Mouse (Mus musculus) CH12.LX (cell line): ENCODE data around the gene H2-DMa. TPM values are rescaled to one million over a fixed set of nuclear protein-coding genes. Genes with fewer than 3 reads are reported as not detected.

Experiments used
- DNase-seq: peaks from one replicate; pipeline ENCODE4 v3.0.0-alpha.2; 2013; ENCODE audit errors: extremely low read depth
- H3K27ac ChIP-seq: 2 replicates; pipeline ENCODE4 v1.5.1; 2012; ENCODE audit warnings: low read depth, mild to moderate bottlenecking, control low read depth, moderate library complexity; ENCODE audit not compliant: insufficient read depth
- H3K27me3 ChIP-seq: replicated peaks from 2 replicates; pipeline ENCODE3; 2012; ENCODE audit warnings: inconsistent platforms
- H3K36me3 ChIP-seq, 2 experiments: replicated peaks in 1 of 2; 2 replicates each; pipeline versions ENCODE3 to v1.6.1; 2012; ENCODE audit warnings: inconsistent platforms in 1 of 2, low read length in 1 of 2, mild to moderate bottlenecking in 1 of 2, mixed read lengths in 1 of 2, moderate library complexity in 1 of 2; ENCODE audit not compliant: control insufficient read depth in 1 of 2, insufficient read depth in 1 of 2
- H3K4me1 ChIP-seq, 2 experiments: 2 replicates each; pipeline ENCODE4 v1.6.1; 2012; ENCODE audit warnings: inconsistent platforms in 1 of 2, moderate library complexity in 1 of 2; ENCODE audit not compliant: insufficient read depth in 2 of 2, control insufficient read depth in 1 of 2
- H3K4me2 ChIP-seq: 2 replicates; pipeline ENCODE4 v1.6.1; 2012; ENCODE audit warnings: low read depth, mild to moderate bottlenecking, control low read depth; ENCODE audit not compliant: poor library complexity, insufficient read depth, severe bottlenecking
- H3K4me3 ChIP-seq, 3 experiments: fragments of 150-350 bp in 1 of 3; sonication (generic) in 1 of 3; replicated peaks in 1 of 3; 2 replicates each; pipeline versions ENCODE3 to v1.5.1; 2011 to 2012; ENCODE audit warnings: low read depth in 2 of 3, low read length in 2 of 3, mild to moderate bottlenecking in 2 of 3, moderate library complexity in 2 of 3, control low read depth in 1 of 3, improper control_type of control experiment in 1 of 3, inconsistent platforms in 1 of 3, mixed read lengths in 1 of 3; ENCODE audit not compliant: poor library complexity in 1 of 3
- H3K79me2 ChIP-seq: replicated peaks from 2 replicates; pipeline ENCODE4 v1.6.1; 2012; ENCODE audit warnings: mild to moderate bottlenecking, moderate library complexity; ENCODE audit not compliant: control insufficient read depth, poor library complexity, insufficient read depth, severe bottlenecking; ENCODE audit errors: extremely low read depth
- H3K9ac ChIP-seq: 2 replicates; pipeline ENCODE4 v1.6.1; 2012; ENCODE audit warnings: low read depth, mild to moderate bottlenecking, control low read depth, moderate library complexity; ENCODE audit not compliant: insufficient read depth
- H3K9me3 ChIP-seq: replicated peaks from 2 replicates; pipeline ENCODE3; 2012; ENCODE audit warnings: low read length, inconsistent platforms, mixed read lengths
- CHD2 ChIP-seq: IDR thresholded peaks from 2 replicates; pipeline ENCODE4 v1.6.1; 2011; ENCODE audit warnings: low read length, improper control_type of control experiment
- CTCF ChIP-seq, 2 experiments: IDR thresholded peaks in 1 of 2; conservative IDR thresholded peaks in 1 of 2; 2 replicates each; pipeline ENCODE4 v1.5.1; 2011 to 2012; ENCODE audit warnings: low read depth in 2 of 2, low read length in 2 of 2, improper control_type of control experiment in 1 of 2, inconsistent platforms in 1 of 2, mild to moderate bottlenecking in 1 of 2, moderate library complexity in 1 of 2
- E2F4 ChIP-seq: IDR thresholded peaks from 2 replicates; pipeline ENCODE4 v1.6.1; 2011; ENCODE audit warnings: low read depth, low read length, improper control_type of control experiment; ENCODE audit not compliant: insufficient replicate concordance
- ELF1 ChIP-seq: IDR thresholded peaks from 2 replicates; pipeline ENCODE4 v1.6.1; 2014; ENCODE audit warnings: low read depth, mild to moderate bottlenecking, inconsistent platforms, low read length, improper control_type of control experiment
- EP300 ChIP-seq: IDR thresholded peaks from 2 replicates; pipeline ENCODE4 v1.6.1; 2011; ENCODE audit warnings: low read length, improper control_type of control experiment
- HCFC1 ChIP-seq: IDR thresholded peaks from 2 replicates; pipeline ENCODE4 v1.6.1; 2012; ENCODE audit warnings: low read depth, mild to moderate bottlenecking, inconsistent platforms, low read length, improper control_type of control experiment
- IRF4 ChIP-seq: IDR thresholded peaks from 2 replicates; pipeline ENCODE4 v1.6.1; 2014; ENCODE audit warnings: low read depth, mild to moderate bottlenecking, inconsistent platforms, low read length, improper control_type of control experiment
- JUND ChIP-seq: conservative IDR thresholded peaks from 2 replicates; pipeline ENCODE4 v1.6.1; 2011; ENCODE audit warnings: low read depth, low read length, improper control_type of control experiment
- KAT2A ChIP-seq: IDR thresholded peaks from 2 replicates; pipeline ENCODE4 v1.6.1; 2012; ENCODE audit warnings: low read length, improper control_type of control experiment, inconsistent platforms; ENCODE audit not compliant: insufficient replicate concordance
- MAFK ChIP-seq: IDR thresholded peaks from 2 replicates; pipeline ENCODE4 v1.6.1; 2011; ENCODE audit warnings: low read length, improper control_type of control experiment; ENCODE audit not compliant: insufficient replicate concordance
- MAZ ChIP-seq: IDR thresholded peaks from 2 replicates; pipeline ENCODE4 v1.6.1; 2012; ENCODE audit warnings: low read depth, mild to moderate bottlenecking, inconsistent platforms, low read length, improper control_type of control experiment, moderate library complexity
- MXI1 ChIP-seq: IDR thresholded peaks from 2 replicates; pipeline ENCODE4 v1.6.1; 2011; ENCODE audit warnings: mild to moderate bottlenecking, low read depth, low read length, improper control_type of control experiment
- MYC ChIP-seq: IDR thresholded peaks from 2 replicates; pipeline ENCODE4 v1.6.1; 2011; ENCODE audit warnings: low read depth, mild to moderate bottlenecking, improper control_type of control experiment, low read length
- NRF1 ChIP-seq: IDR thresholded peaks from 2 replicates; pipeline ENCODE4 v1.6.1; 2014; ENCODE audit warnings: low read depth, mild to moderate bottlenecking, inconsistent platforms, low read length, improper control_type of control experiment, moderate library complexity
- PAX5 ChIP-seq: IDR thresholded peaks from 2 replicates; pipeline ENCODE4 v1.6.1; 2012; ENCODE audit warnings: low read length, inconsistent platforms, mixed read lengths
- POLR2AphosphoS2 ChIP-seq: IDR thresholded peaks from 2 replicates; pipeline ENCODE4 v1.6.1; 2011; ENCODE audit warnings: low read depth, low read length, improper control_type of control experiment
- RCOR1 ChIP-seq: conservative IDR thresholded peaks from 2 replicates; pipeline ENCODE4 v1.6.1; 2012; ENCODE audit warnings: low read depth, mild to moderate bottlenecking, inconsistent platforms, low read length, improper control_type of control experiment
- SIN3A ChIP-seq: IDR thresholded peaks from 2 replicates; pipeline ENCODE4 v1.6.1; 2012; ENCODE audit warnings: low read length, improper control_type of control experiment, inconsistent platforms
- ZNF384 ChIP-seq: IDR thresholded peaks from 2 replicates; pipeline ENCODE4 v1.6.1; 2012; ENCODE audit warnings: low read depth, low read length, improper control_type of control experiment, inconsistent platforms
- dilution Hi-C: fragments of 300-500 bp; cut with MboI; formaldehyde crosslinking; loops from 2 replicates; pipeline ENCODE4 v1.14.3; 2020; ENCODE audit warnings: low sequenced_read_pairs; ENCODE audit not compliant: extremely low pct_unique_long_range_greater_than_20kb, extremely low pct_ligation_motif_present
- in situ Hi-C: fragments of 300-500 bp; cut with MboI; formaldehyde crosslinking; loops from 3 replicates; pipeline ENCODE4 v1.14.3; 2019; ENCODE audit warnings: low sequenced_read_pairs, low pct_ligation_motif_present, low pct_unique_long_range_greater_than_20kb, mixed read lengths
- polyA plus RNA-seq: library from polyadenylated mRNA; unstranded; fragments of >175 nt; gene quantifications from 2 replicates; pipeline ENCODE4 v1.2.1, GENCODE M21; 2012; ENCODE audit warnings: low read depth; ENCODE audit not compliant: insufficient read length
- total RNA-seq, 2 experiments: library from RNA; depleted of rRNA; stranded (reverse); fragments of 300-350 nt in 1 of 2; fragments of >200 nt in 1 of 2; gene quantifications; 2 replicates each; pipeline ENCODE4 v1.2.3; 2012 to 2014

H2-DMa gene
- total and polyA plus RNA-seq, 3 experiments, result 67.7 to 119 (median 112) TPM

DNA sequence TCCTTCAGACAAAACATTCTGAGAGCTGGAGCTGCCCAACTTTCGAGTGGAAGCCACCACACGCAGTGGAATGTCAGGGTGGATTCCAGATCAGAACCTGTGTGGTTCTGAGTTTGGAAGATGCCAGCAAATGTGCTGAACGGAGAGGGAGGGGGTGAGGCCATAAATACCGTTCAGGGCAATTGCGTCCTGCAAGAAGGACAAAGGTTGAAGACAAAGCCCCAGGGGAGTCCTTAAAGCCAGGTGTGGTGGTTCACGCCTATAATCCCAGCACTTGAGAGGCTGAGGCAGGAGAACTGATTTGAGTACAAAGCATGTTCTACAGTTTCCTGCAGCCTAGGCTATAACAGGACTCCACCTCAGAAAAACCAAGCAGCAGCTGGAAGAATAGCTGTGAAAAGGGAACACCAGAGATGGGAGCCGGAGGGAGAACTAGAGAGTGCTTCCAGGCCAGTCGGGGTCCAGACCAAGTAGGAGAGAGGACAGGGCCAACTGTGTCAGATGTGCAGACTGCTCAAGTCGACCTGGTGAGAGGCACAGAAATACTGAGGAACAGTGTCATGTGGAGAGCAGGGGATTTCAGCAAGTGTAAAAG is 7.6 kb downstream of the H2-DMa start:
- no peak overlapping the region for H3K4me3 ChIP-seq
- TF ChIP-seq SIN3A (no peak), IRF4 (no peak), PAX5 (no peak), CHD2 (no peak), MYC (no peak), E2F4 (no peak), NRF1 (no peak), ZNF384 (no peak), RCOR1 (no peak), ELF1 (no peak), EP300 (no peak), MXI1 (no peak), MAFK (no peak), JUND (no peak), KAT2A (no peak), POLR2AphosphoS2 (no peak), HCFC1 (no peak)
- H3K27me3 ChIP-seq, result no peaks in the 10 kb centered on the region
- dilution Hi-C loops, result no loop called here
- H3K4me1 ChIP-seq, result peaks cover 11 to 51% of the 10 kb centered on the region in 2 experiments
- no peak for DNase-seq
- no peak overlapping the region for H3K4me2 ChIP-seq
- H3K79me2 ChIP-seq, result peaks cover 9% of the 10 kb centered on the region
- H3K9ac ChIP-seq, result no peak overlapping the region
- H3K9me3 ChIP-seq, result no peaks in the 10 kb centered on the region
- in situ Hi-C loops, result loop anchor here (5.0 kb wide), 2 partner anchors 35 kb away; partner anchors contain the start of gene H2-Oa
- H3K27ac ChIP-seq, result no peak overlapping the region
- H3K36me3 ChIP-seq, result peaks cover 0 to 21% of the 10 kb centered on the region in 2 experiments

- TF ChIP-seq CTCF (conservative IDR thresholded peaks at IDR 0.05 in 1 of 2, IDR thresholded peaks at IDR 0.05 in 1 of 2; ENCODE audit: low read depth in 2 of 2, low read length in 2 of 2) (no peak), NRF1 (no peak), MAZ (no peak), JUND (no peak)
- peaks cover 0 to 21% of the 10 kb centered on the region in 2 experiments for H3K36me3 ChIP-seq
- H3K4me1 ChIP-seq, result peaks cover 11 to 51% of the 10 kb centered on the region in 2 experiments
- no peaks in the 10 kb centered on the region for H3K9me3 ChIP-seq
- H3K9ac ChIP-seq, result no peak overlapping the region
- no peak overlapping the region for H3K27ac ChIP-seq
- in situ Hi-C loops (loop anchor here (5.0 kb wide), 2 partner anchors 35 kb away; partner anchors contain the start of gene H2-Oa), dilution Hi-C loops (no loop called here)
- no peaks in the 10 kb centered on the region for H3K27me3 ChIP-seq
- no peak for DNase-seq
- no peak overlapping the region for H3K4me3 ChIP-seq
- no peak overlapping the region for H3K4me2 ChIP-seq
- H3K79me2 ChIP-seq, result peaks cover 9% of the 10 kb centered on the region
Measured at GRCm38 (mm10) chr17:34127475-34127874, 8.1 kb downstream of the H2-DMa start.
